Comparison of ENCODE assay signal across 8 mouse cellular contexts in the genomic region with DNA sequence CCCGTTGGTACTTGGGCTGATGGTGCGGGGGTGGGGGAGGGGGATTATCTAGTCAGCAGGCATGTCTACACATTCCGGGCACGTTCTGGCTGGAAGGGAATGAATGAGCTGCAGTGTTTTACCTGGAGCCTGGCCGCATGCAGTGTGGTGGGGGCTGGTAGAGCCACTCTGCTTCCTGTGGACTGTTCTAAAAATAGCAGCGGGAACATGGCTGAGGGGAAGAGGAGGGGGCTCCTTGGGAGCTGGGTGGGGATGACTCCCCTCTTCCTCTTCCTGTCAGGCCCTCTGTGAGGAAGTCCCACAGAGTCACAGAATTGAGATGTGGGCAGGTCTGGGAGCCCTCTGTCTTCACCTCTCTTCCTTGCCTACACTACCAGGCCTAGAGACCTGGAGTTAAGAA.
DNase-seq lines count a peak whose midpoint lies in the region; ATAC-seq lines count a peak whose summit lies in the region.

No protein-coding gene starts in this region.

- 0 out of 2 replicates have a peak overlapping the region, but pooled peaks have one; percentile 11 for H3K4me3 ChIP-seq in hindbrain, embryonic 10.5 days
- no peak overlapping the region for H3K4me3 ChIP-seq in liver, embryonic 13.5 days (replicated peaks)

- no peaks in the 10 kb centered on the region for H3K27me3 ChIP-seq in hindbrain, embryonic 10.5 days (ENCODE audit: insufficient read depth, poor library complexity, severe bottlenecking)
- H3K27me3 ChIP-seq in liver, embryonic 13.5 days = no peaks in the 10 kb centered on the region

- H3K4me2 ChIP-seq in liver, embryonic 13.5 days = peak overlapping the region; percentile 21; the same call in 1 of the 2 replicates

- no peaks in the 10 kb centered on the region for H3K9me3 ChIP-seq in hindbrain, embryonic 10.5 days
- no peaks in the 10 kb centered on the region for H3K9me3 ChIP-seq in liver, embryonic 13.5 days (replicated peaks)

- WGBS in hindbrain, embryonic 10.5 days = 34% methylated on average over 6 of the region's 6 CpGs
- WGBS in liver, embryonic 13.5 days (ENCODE audit: insufficient replicate concordance) = 0% methylated on average over 6 of the region's 6 CpGs

- intact Hi-C loops in left cerebral cortex, postnatal 10 days (cut with DNase I) = no loop called here
- intact Hi-C loops in left cerebral cortex, postnatal 36 days (cut with DNase I) = no loop called here

- peaks cover 62% of the 10 kb centered on the region for H3K4me1 ChIP-seq in hindbrain, embryonic 10.5 days (replicated peaks)
- peaks cover 36% of the 10 kb centered on the region for H3K4me1 ChIP-seq in liver, embryonic 13.5 days (replicated peaks)

- peak overlapping the region; percentile 90 for H3K27ac ChIP-seq in hindbrain, embryonic 10.5 days
- peak overlapping the region; percentile 53 for H3K27ac ChIP-seq in liver, embryonic 13.5 days

- DNase-seq in left cerebral cortex, postnatal 10 days (ENCODE audit: extremely low spot score in 1 of 2, low spot score in 2 of 2) = peak; percentile 23 to 64
- no peak for DNase-seq in left cerebral cortex, postnatal 36 days (ENCODE audit: low spot score in 2 of 2)
- DNase-seq in embryo, embryonic 9.5 days (ENCODE audit: extremely low spot score) = peak; percentile 60
- DNase-seq in hindbrain, embryonic 10.5 days (ENCODE audit: low spot score) = peak; percentile 51
- no peak for DNase-seq in liver, embryonic 13.5 days
- DNase-seq in retina, postnatal 1 day = peak; percentile 72
- no peak for DNase-seq in cerebellum, postnatal 25 days
- DNase-seq in cerebellum, adult 18-20 months = no peak

- ATAC-seq in liver, embryonic 13.5 days (ENCODE audit: low read depth) = peak; percentile 51

- H3K36me3 ChIP-seq in hindbrain, embryonic 10.5 days = no peaks in the 10 kb centered on the region
- no peaks in the 10 kb centered on the region for H3K36me3 ChIP-seq in liver, embryonic 13.5 days

- no peak overlapping the region for H3K9ac ChIP-seq in liver, embryonic 13.5 days

Comparison
In these comparisons a context has a peak if more than half of its experiments do, and no peak if none do; other contexts are left out.
1. DNase-seq: peak in left cerebral cortex, postnatal 10 days (2 of 2), embryo, embryonic 9.5 days (single experiment), hindbrain, embryonic 10.5 days (single experiment) and retina, postnatal 1 day (single experiment); none in left cerebral cortex, postnatal 36 days (0 of 2), liver, embryonic 13.5 days (single experiment), cerebellum, postnatal 25 days (0 of 2) and cerebellum, adult 18-20 months (0 of 2).